Mouse (Mus musculus): ENCODE measurements around the gene Trim40. TPM values are rescaled to one million over a fixed set of nuclear protein-coding genes. Genes with fewer than 3 reads are reported as not detected.
"Not testable (repeated sequence)": the region's sequence is repeated elsewhere in the genome, so short reads cannot be mapped to it uniquely, and the experiment has no call there.

Gene Trim40
- polyA plus RNA-seq, 1 experiment from 2014 or later, result not detected

- ATAC-seq (replicated peaks; ENCODE audit: low FRiP score, low read depth) (no peak), DNase-seq (ENCODE audit: low spot score) (no peak)
- H3K9me3 ChIP-seq (replicated peaks; ENCODE audit: low read length), result no peaks in the 10 kb centered on the region
- no peak overlapping the region for H3K4me2 ChIP-seq (ENCODE audit: low read length)
- H3K27ac ChIP-seq, result no peak overlapping the region
- no peak overlapping the region for H3K4me3 ChIP-seq (replicated peaks; ENCODE audit: low read depth, low read length)
- no peaks in the 10 kb centered on the region for H3K4me1 ChIP-seq (replicated peaks; ENCODE audit: insufficient read depth, low read length)
- no peaks in the 10 kb centered on the region for H3K36me3 ChIP-seq (ENCODE audit: insufficient read depth, low read length)
- H3K9ac ChIP-seq (ENCODE audit: low read depth, low read length), result no peak overlapping the region
- H3K27me3 ChIP-seq (ENCODE audit: insufficient read depth, low read length), result no peaks in the 10 kb centered on the region
- TF ChIP-seq CTCF (IDR thresholded peaks at IDR 0.05; ENCODE audit: low read depth), result no peak
Measured at GRCm38 (mm10) chr17:36897065-36897464, 7.1 kb upstream of the Trim40 start.

GRCm38 (mm10) chr17:36896583-36896982 lies 6.7 kb upstream of the Trim40 start:
- H3K9ac ChIP-seq (ENCODE audit: low read depth, low read length), result no peak overlapping the region
- H3K27ac ChIP-seq, result no peak overlapping the region
- peak; percentile 65 for TF ChIP-seq CTCF (IDR thresholded peaks at IDR 0.05; ENCODE audit: low read depth)
- no peak for ATAC-seq (replicated peaks; ENCODE audit: low FRiP score, low read depth)
- no peak overlapping the region for H3K4me3 ChIP-seq (replicated peaks; ENCODE audit: low read depth, low read length)
- DNase-seq (ENCODE audit: low spot score), result peak; percentile 66
- H3K4me2 ChIP-seq (ENCODE audit: low read length), result no peak overlapping the region
- no peaks in the 10 kb centered on the region for H3K4me1 ChIP-seq (replicated peaks; ENCODE audit: insufficient read depth, low read length)
- no peaks in the 10 kb centered on the region for H3K9me3 ChIP-seq (replicated peaks; ENCODE audit: low read length)
- no peaks in the 10 kb centered on the region for H3K36me3 ChIP-seq (ENCODE audit: insufficient read depth, low read length)
- no peaks in the 10 kb centered on the region for H3K27me3 ChIP-seq (ENCODE audit: insufficient read depth, low read length)
- 83% methylated on average over 1 of the region's 1 CpGs for WGBS

GRCm38 (mm10) chr17:36893387-36893786 lies 3.5 kb upstream of the Trim40 start:
- Histone ChIP-seq H3K36me3 (ENCODE audit: insufficient read depth, low read length) (no peaks in the 10 kb centered on the region), H3K27me3 (ENCODE audit: insufficient read depth, low read length) (no peaks in the 10 kb centered on the region), H3K9ac (ENCODE audit: low read depth, low read length) (no peak overlapping the region), H3K4me1 (replicated peaks; ENCODE audit: insufficient read depth, low read length) (no peaks in the 10 kb centered on the region), H3K9me3 (replicated peaks; ENCODE audit: low read length) (no peaks in the 10 kb centered on the region), H3K4me3 (replicated peaks; ENCODE audit: low read depth, low read length) (no peak overlapping the region), H3K27ac (no peak overlapping the region), H3K4me2 (ENCODE audit: low read length) (no peak overlapping the region)
- WGBS, result 71% methylated on average over 5 of the region's 5 CpGs
- no peak for DNase-seq (ENCODE audit: low spot score)
- no peak for ATAC-seq (replicated peaks; ENCODE audit: low FRiP score, low read depth)
- no peak for TF ChIP-seq CTCF (IDR thresholded peaks at IDR 0.05; ENCODE audit: low read depth)

- Histone ChIP-seq H3K27ac (no peak overlapping the region), H3K9me3 (replicated peaks; ENCODE audit: low read length) (no peaks in the 10 kb centered on the region), H3K4me1 (replicated peaks; ENCODE audit: insufficient read depth, low read length) (no peaks in the 10 kb centered on the region), H3K27me3 (ENCODE audit: insufficient read depth, low read length) (no peaks in the 10 kb centered on the region), H3K9ac (ENCODE audit: low read depth, low read length) (no peak overlapping the region), H3K4me3 (replicated peaks; ENCODE audit: low read depth, low read length) (no peak overlapping the region), H3K4me2 (ENCODE audit: low read length) (no peak overlapping the region), H3K36me3 (ENCODE audit: insufficient read depth, low read length) (no peaks in the 10 kb centered on the region)
- no peak for ATAC-seq (replicated peaks; ENCODE audit: low FRiP score, low read depth)
- peak; percentile 75 for DNase-seq (ENCODE audit: low spot score)
- WGBS, result 5% methylated on average over 2 of the region's 2 CpGs
- peak; percentile 77 for TF ChIP-seq CTCF (IDR thresholded peaks at IDR 0.05; ENCODE audit: low read depth)
Measured at GRCm38 (mm10) chr17:36892362-36892761, 2.4 kb upstream of the Trim40 start.

- H3K9ac ChIP-seq (ENCODE audit: low read depth, low read length); DNase-seq (ENCODE audit: low spot score); H3K27me3 ChIP-seq (ENCODE audit: insufficient read depth, low read length); ATAC-seq (replicated peaks; ENCODE audit: low FRiP score, low read depth); H3K4me1 ChIP-seq (replicated peaks; ENCODE audit: insufficient read depth, low read length); H3K4me2 ChIP-seq (ENCODE audit: low read length); H3K9me3 ChIP-seq (replicated peaks; ENCODE audit: low read length); H3K27ac ChIP-seq; H3K36me3 ChIP-seq (ENCODE audit: insufficient read depth, low read length); H3K4me3 ChIP-seq (replicated peaks; ENCODE audit: low read depth, low read length): not testable (repeated sequence)
- 92% methylated on average over 1 of the region's 1 CpGs for WGBS
Measured at GRCm38 (mm10) chr17:36891496-36891895, 1.6 kb upstream of the Trim40 start.

- ATAC-seq (replicated peaks; ENCODE audit: low FRiP score, low read depth) (no peak), DNase-seq (ENCODE audit: low spot score) (no peak)
- Histone ChIP-seq H3K9ac (ENCODE audit: low read depth, low read length) (no peak overlapping the region), H3K9me3 (replicated peaks; ENCODE audit: low read length) (no peaks in the 10 kb centered on the region), H3K27ac (no peak overlapping the region), H3K27me3 (ENCODE audit: insufficient read depth, low read length) (no peaks in the 10 kb centered on the region), H3K4me3 (replicated peaks; ENCODE audit: low read depth, low read length) (no peak overlapping the region), H3K36me3 (ENCODE audit: insufficient read depth, low read length) (no peaks in the 10 kb centered on the region), H3K4me2 (ENCODE audit: low read length) (no peak overlapping the region), H3K4me1 (replicated peaks; ENCODE audit: insufficient read depth, low read length) (no peaks in the 10 kb centered on the region)
- TF ChIP-seq CTCF (IDR thresholded peaks at IDR 0.05; ENCODE audit: low read depth), result no peak
- WGBS, result 89% methylated on average over 12 of the region's 12 CpGs
Measured at GRCm38 (mm10) chr17:36885132-36885790, 4.7 kb downstream of the Trim40 start.

GRCm38 (mm10) chr17:36883350-36883749 lies 6.6 kb downstream of the Trim40 start:
- TF ChIP-seq CTCF (IDR thresholded peaks at IDR 0.05; ENCODE audit: low read depth), result no peak
- no peaks in the 10 kb centered on the region for H3K4me1 ChIP-seq (replicated peaks; ENCODE audit: insufficient read depth, low read length)
- H3K27me3 ChIP-seq (ENCODE audit: insufficient read depth, low read length), result no peaks in the 10 kb centered on the region
- no peaks in the 10 kb centered on the region for H3K36me3 ChIP-seq (ENCODE audit: insufficient read depth, low read length)
- no peak overlapping the region for H3K27ac ChIP-seq
- no peaks in the 10 kb centered on the region for H3K9me3 ChIP-seq (replicated peaks; ENCODE audit: low read length)
- DNase-seq (ENCODE audit: low spot score), result no peak
- no peak overlapping the region for H3K9ac ChIP-seq (ENCODE audit: low read depth, low read length)
- H3K4me3 ChIP-seq (replicated peaks; ENCODE audit: low read depth, low read length), result no peak overlapping the region
- H3K4me2 ChIP-seq (ENCODE audit: low read length), result no peak overlapping the region
- 73% methylated on average over 2 of the region's 2 CpGs for WGBS
- no peak for ATAC-seq (replicated peaks; ENCODE audit: low FRiP score, low read depth)
